Mouse (Mus musculus) embryonic facial prominence, embryonic 13.5 days (tissue): ENCODE measurements around the gene Card14. TPM values are rescaled to one million over a fixed set of nuclear protein-coding genes. Genes with fewer than 3 reads are reported as not detected.

ENCODE experiments used
- ATAC-seq: fragments of 200-750 bp; cut with Nextera tagmentation; 2 replicates; pipeline ENCODE4 v1.8.0; 2017; ENCODE audit warnings: low read depth; ENCODE audit not compliant: insufficient number of reproducible peaks, insufficient read depth, low FRiP score, low TSS enrichment
- H3K27ac ChIP-seq: fragments of 300-500 bp; sonication (generic); 2 replicates; pipeline ENCODE4 v1.5.1; 2015; ENCODE audit warnings: moderate library complexity, mild to moderate bottlenecking, inconsistent platforms
- H3K27me3 ChIP-seq: fragments of 300-500 bp; sonication (generic); 2 replicates; pipeline ENCODE4 v1.6.1; 2015; ENCODE audit warnings: mild to moderate bottlenecking, inconsistent platforms
- H3K36me3 ChIP-seq: fragments of 300-500 bp; sonication (generic); 2 replicates; pipeline ENCODE4 v1.6.1; 2015; ENCODE audit warnings: mild to moderate bottlenecking, inconsistent platforms
- H3K4me1 ChIP-seq: fragments of 300-500 bp; sonication (generic); 2 replicates; pipeline ENCODE4 v1.6.1; 2015; ENCODE audit warnings: inconsistent platforms
- H3K4me2 ChIP-seq: fragments of 300-500 bp; sonication (generic); 2 replicates; pipeline ENCODE4 v1.6.1; 2015; ENCODE audit warnings: moderate library complexity, mild to moderate bottlenecking, inconsistent platforms
- H3K4me3 ChIP-seq: fragments of 300-500 bp; sonication (generic); 2 replicates; pipeline ENCODE4 v1.5.1; 2015; ENCODE audit warnings: mild to moderate bottlenecking, inconsistent platforms
- H3K9ac ChIP-seq: fragments of 300-500 bp; sonication (generic); 2 replicates; pipeline ENCODE4 v1.6.1; 2015; ENCODE audit warnings: mild to moderate bottlenecking, inconsistent platforms
- H3K9me3 ChIP-seq: fragments of 300-500 bp; sonication (generic); 2 replicates; pipeline ENCODE4 v1.6.1; 2016; ENCODE audit warnings: inconsistent platforms
- WGBS: fragments of 180-500 bp; shearing (Covaris S2); methylation state at CpG from one replicate; pipeline ENCODE4 v1.1.7; 2015; ENCODE audit warnings: mixed read lengths; 5-methylcytosine and 5-hydroxymethylcytosine counted together
- microRNA counts: library from miRNA; unstranded; fragments of <30 nt; microRNA quantifications from one replicate; lab custom pipeline; 2016
- microRNA-seq: library from miRNA; unstranded; fragments of <30 nt; microRNA quantifications from one replicate; pipeline ENCODE4, GENCODE M21; 2016
- polyA plus RNA-seq: library from polyadenylated mRNA; unstranded; fragments of >200 nt; fragmentation: Nextera tagmentation; extraction: Ambion mirVana; gene quantifications from 2 replicates; pipeline ENCODE4 v1.2.1, GENCODE M21; 2015

Gene Card14
- polyA plus RNA-seq, 1 experiment from 2014 or later = 1.2 TPM

DNA sequence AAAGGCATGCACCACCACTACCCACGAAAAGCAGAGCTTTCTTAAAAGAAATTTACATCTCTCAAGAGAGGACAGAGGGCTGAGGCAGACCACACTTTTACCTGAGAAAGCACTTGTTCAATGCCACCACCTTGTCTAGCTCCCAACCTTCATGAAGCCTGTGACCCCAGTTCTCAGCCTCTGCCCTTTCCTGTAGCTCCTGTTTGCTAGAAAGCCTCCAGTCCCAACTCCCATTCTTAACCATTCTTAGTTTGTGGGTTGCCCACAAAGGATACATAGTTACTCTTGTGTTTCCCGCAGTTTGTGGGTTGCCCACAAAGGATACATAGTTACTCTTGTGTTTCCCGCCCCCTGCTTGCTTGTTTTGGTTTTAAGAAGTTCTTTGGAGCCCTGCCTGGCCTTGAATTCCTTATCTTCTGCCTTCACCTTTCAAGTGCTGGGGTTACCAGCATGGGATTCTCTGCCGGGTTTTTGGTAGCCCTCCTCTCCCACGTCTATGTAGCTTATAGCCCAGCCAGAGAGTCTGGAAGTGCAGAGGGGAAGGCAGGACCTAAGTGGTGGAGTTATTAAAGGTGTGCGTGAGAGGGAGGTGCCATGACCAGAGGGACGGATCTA lies 83.9 kb downstream of the Card14 start:
- 37% methylated on average over 7 of the region's 7 CpGs for WGBS

DNA sequence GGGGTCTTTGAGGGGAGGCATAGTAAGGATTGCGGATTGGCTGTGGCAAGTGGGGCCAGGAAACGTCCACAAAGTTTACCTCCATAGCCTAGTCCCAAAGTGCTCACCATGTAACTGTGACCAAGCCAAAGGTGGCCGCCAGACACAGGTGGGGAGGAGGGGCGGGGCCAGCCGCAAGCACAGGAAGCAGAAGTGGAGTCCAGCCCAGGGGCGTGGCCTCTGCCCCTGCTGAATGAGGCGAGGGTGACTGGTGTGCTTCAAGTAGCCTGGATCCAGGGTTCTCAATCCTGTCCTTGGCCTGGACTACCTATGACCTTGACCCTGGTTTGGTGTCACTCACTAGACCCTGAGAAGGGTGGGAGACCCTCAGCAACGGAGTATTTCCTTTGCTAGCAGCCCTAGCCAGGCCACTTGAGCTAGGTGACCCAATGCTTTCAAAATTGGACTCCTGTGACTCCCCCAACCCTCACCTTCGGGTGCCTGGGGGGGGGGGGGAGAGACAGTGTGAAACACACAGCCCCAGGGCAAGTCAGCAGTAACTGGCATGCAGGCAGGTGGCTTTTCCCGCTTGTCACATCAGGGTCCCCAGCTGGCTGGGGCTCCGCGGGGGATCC lies 84.5 kb downstream of the Card14 start:
- Histone ChIP-seq H3K4me1 (peaks cover 32% of the 10 kb centered on the region), H3K36me3 (no peaks in the 10 kb centered on the region), H3K9ac (no peak overlapping the region), H3K9me3 (no peaks in the 10 kb centered on the region), H3K4me2 (peak overlapping the region; percentile 84), H3K27me3 (peaks cover 97% of the 10 kb centered on the region), H3K4me3 (peak overlapping the region; percentile 56), H3K27ac (no peak overlapping the region)
- ATAC-seq = no peak
- 3% methylated on average over 12 of the region's 12 CpGs for WGBS

More for the DNA sequence above, 83.9 kb downstream of the Card14 start:
- H3K9me3 ChIP-seq = no peaks in the 10 kb centered on the region
- peaks cover 32% of the 10 kb centered on the region for H3K4me1 ChIP-seq
- H3K9ac ChIP-seq = no peak overlapping the region
- H3K4me3 ChIP-seq = peak overlapping the region; percentile 66
- H3K27ac ChIP-seq = no peak overlapping the region
- H3K4me2 ChIP-seq = peak overlapping the region; percentile 97
- H3K27me3 ChIP-seq = peaks cover 92% of the 10 kb centered on the region
- no peak for ATAC-seq
- H3K36me3 ChIP-seq = no peaks in the 10 kb centered on the region

GRCm38 (mm10) chr11:119392800-119393482 lies 85.4 kb downstream of the Card14 start, which contains the start of gene Rnf213:
Gene Rnf213 (plus strand): TSS chr11:119393100.
- Histone ChIP-seq H3K9me3 (no peaks in the 10 kb centered on the region), H3K27me3 (peaks cover 92% of the 10 kb centered on the region), H3K27ac (no peak within 1 kb of the TSS), H3K4me2 (peak within 1 kb of the TSS; percentile 84), H3K4me1 (peaks cover 32% of the 10 kb centered on the region), H3K4me3 (peak within 1 kb of the TSS; percentile 56), H3K36me3 (no peaks in the 10 kb centered on the region), H3K9ac (peak within 1 kb of the TSS; percentile 57)
- WGBS = 1% methylated on average over 19 of the region's 19 CpGs
- ATAC-seq = no peak

DNA sequence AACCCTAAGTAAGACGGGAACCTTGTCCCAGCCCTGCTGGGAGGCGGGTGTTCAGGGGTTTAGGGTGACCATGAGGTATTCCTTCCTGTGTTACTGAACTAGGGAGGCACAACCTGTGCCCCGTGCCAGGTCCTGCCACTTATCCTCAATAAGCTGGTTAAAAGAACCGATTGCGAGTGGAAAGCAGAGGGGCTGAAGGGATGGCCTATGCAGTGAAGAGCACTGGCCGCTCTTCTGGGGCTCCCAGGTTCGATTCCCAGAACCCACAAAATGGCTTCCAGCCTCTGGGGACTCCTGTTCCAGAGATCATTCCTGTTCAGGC lies 85.9 kb downstream of the Card14 start:
- peak overlapping the region; percentile 84 for H3K4me2 ChIP-seq
- no peak for ATAC-seq
- no peak overlapping the region for H3K27ac ChIP-seq
- no peaks in the 10 kb centered on the region for H3K36me3 ChIP-seq
- H3K27me3 ChIP-seq = peaks cover 91% of the 10 kb centered on the region
- H3K4me3 ChIP-seq = peak overlapping the region; percentile 56
- WGBS = 22% methylated on average over 7 of the region's 7 CpGs
- peaks cover 32% of the 10 kb centered on the region for H3K4me1 ChIP-seq
- peak overlapping the region; percentile 57 for H3K9ac ChIP-seq
- H3K9me3 ChIP-seq = no peaks in the 10 kb centered on the region

GRCm38 (mm10) chr11:119394210-119394609 lies 86.6 kb downstream of the Card14 start:
- Histone ChIP-seq H3K4me1 (peaks cover 32% of the 10 kb centered on the region), H3K9me3 (no peaks in the 10 kb centered on the region), H3K27ac (no peak overlapping the region), H3K27me3 (peaks cover 84% of the 10 kb centered on the region), H3K9ac (no peak overlapping the region), H3K4me3 (no peak overlapping the region), H3K4me2 (no peak overlapping the region), H3K36me3 (no peaks in the 10 kb centered on the region)
- ATAC-seq = no peak
- 43% methylated on average over 6 of the region's 6 CpGs for WGBS

MicroRNAs encoded within 50 kb of the gene (microRNA counts, 519-probe panel; counts per million panel counts)
- 236 counts per million, percentile 44 among the panel's probes with 10 or more counts for microRNA mmu-miR-1932 (lab: Ali Mortazavi, UCI)

Small RNA genes lying within 50 kb of the gene (microRNA-seq; reads per million reads assigned to microRNA genes)
- not detected for gene Mir1932

Other genes starting within 250 kb of the Card14 start
- 13.0 and 14.4 TPM in 2 replicates for gene Cbx4, start 221.5 kb upstream of the Card14 start, polyA plus RNA-seq
- gene Tbc1d16, start 79.3 kb upstream of the Card14 start, polyA plus RNA-seq = 22.7 and 24.9 TPM in 2 replicates
- 6.7 and 7.1 TPM in 2 replicates for gene Ccdc40, start 79.2 kb upstream of the Card14 start, polyA plus RNA-seq
- 58.5 and 61.0 TPM in 2 replicates for gene Gaa, start 39.9 kb upstream of the Card14 start, polyA plus RNA-seq
- gene Eif4a3, start 7.7 kb upstream of the Card14 start, polyA plus RNA-seq = 339 and 385 TPM in 2 replicates
- gene Sgsh, start 47.8 kb downstream of the Card14 start, polyA plus RNA-seq = 5.9 and 6.2 TPM in 2 replicates
- gene Slc26a11, start 47.8 kb downstream of the Card14 start, polyA plus RNA-seq = 11.0 and 11.9 TPM in 2 replicates
- 1.9 and 2.1 TPM in 2 replicates for gene Rnf213, start 85.3 kb downstream of the Card14 start, polyA plus RNA-seq
- gene Endov, start 183.6 kb downstream of the Card14 start, polyA plus RNA-seq = 16.0 and 17.3 TPM in 2 replicates
- 0.60 and 0.66 TPM in 2 replicates for gene Nptx1, start 240.0 kb downstream of the Card14 start, polyA plus RNA-seq